Mouse (Mus musculus): Measurements from ENCODE around the gene Bves.
"Not testable (repeated sequence)": the region's sequence is repeated elsewhere in the genome, so short reads cannot be mapped to it uniquely, and the experiment has no call there.

The Bves gene

GRCm38 (mm10) chr10:45348143-45348542, 12.6 kb downstream of the Bves start:
- not testable (repeated sequence) for DNase-seq (ENCODE audit: low spot score)

GRCm38 (mm10) chr10:45356091-45356490, 20.5 kb downstream of the Bves start:
- no peak for DNase-seq (ENCODE audit: low spot score)

GRCm38 (mm10) chr10:45363396-45363795, 27.8 kb downstream of the Bves start:
- no peak for DNase-seq (ENCODE audit: low spot score)

DNA sequence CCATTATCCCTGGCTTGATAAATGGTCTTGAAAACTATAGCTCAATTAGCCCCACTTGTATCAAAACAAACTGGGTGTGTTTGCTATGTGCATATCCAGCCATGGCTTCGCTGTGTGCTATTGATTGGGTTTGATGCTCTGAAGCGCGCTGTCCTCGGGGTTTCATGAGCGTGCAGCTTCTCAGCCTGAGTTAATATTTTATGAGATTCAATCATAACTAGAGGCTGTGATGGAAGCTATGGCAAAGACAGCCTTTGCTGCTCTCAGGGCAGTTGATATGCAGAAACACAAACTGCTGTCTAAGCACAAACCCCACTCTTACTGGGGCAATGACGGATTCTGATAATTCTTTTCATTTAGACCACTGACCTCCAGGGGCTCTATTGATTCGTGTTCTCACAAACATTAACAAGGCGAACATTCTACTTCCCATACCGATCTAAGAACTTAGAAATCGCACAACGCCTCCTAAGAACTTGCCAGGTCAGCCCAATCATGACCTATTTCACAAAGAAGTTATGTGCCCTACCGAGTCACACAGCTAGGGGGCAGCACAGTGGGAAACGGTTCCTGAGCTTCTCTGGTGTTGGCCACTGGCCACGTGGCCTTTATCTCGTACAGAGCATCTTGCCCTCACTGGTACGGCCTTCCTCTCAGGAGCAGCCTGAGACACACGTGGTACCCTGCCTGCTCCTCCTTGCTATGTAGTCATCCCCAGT, 31.6 kb downstream of the Bves start:
- DNase-seq (ENCODE audit: low spot score): no peak

DNA sequence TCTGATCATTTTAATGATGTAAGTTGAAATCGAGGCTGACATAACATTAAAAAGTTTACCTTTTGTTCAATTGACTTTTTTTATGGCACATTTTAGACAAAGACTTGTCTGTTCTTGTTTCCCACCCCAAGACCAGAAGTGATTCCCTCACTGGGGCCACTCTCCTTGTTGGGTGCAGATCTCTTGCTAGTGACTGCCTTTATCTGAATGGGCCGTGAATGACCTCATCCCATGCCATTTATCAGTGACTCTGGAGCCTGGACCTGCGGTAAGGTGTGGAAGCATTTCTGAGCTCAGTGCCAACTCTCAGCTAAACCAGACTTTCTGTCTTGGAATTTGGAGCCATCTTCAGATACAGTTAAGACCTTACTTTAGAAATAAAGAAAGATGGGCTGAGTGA, 34.1 kb downstream of the Bves start:
- DNase-seq (ENCODE audit: low spot score): no peak

DNA sequence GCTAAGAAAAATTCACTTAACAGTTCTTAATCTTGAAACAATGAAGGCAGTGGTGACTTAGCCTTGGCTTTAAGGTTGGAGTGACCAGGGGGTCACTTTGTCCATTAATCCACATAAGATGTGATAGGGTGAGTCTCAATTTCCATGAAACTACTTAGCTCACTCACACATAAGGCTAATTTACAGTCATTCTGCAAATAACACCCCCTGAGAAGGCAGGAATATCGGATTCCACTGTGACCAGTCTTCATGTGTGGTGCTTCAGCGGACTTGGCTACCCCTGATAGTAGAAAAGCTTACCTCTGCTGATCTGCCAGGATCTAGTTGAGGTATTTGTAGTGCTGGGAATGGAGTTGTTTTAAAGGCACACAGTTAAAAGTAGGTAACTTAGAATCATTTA, 35.0 kb downstream of the Bves start:
- DNase-seq (ENCODE audit: low spot score): no peak

- DNase-seq (ENCODE audit: low spot score): peak; percentile 89
Observed at GRCm38 (mm10) chr10:45372994-45373692, 37.6 kb downstream of the Bves start.

DNA sequence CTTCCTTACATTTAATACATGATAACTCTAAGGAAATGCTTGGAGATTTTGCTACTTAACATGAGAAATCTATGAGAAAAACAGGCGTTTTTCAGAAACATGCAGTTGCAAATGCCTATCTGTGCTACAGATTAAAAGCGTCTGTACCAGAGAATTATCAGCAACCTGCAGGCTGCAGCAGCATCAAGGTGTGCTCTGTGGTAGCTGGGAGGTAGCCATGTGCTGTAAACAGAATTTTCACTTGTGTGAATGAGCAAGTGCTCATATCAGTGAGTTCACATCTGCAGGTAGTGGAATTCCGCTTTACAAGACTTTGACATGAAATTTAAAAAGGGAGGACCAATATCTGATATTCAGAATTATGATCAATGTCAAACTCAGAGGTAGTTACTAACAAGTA, 42.7 kb downstream of the Bves start:
- no peak for DNase-seq (ENCODE audit: low spot score)

- DNase-seq (ENCODE audit: low spot score): peak; percentile 71
Observed at GRCm38 (mm10) chr10:45381937-45382636, 46.5 kb downstream of the Bves start.

- no peak for DNase-seq (ENCODE audit: low spot score)
Observed at GRCm38 (mm10) chr10:45382637-45382958, 47.0 kb downstream of the Bves start.

- no peak for DNase-seq (ENCODE audit: low spot score)
Observed at GRCm38 (mm10) chr10:45398211-45398610, 62.6 kb downstream of the Bves start.

GRCm38 (mm10) chr10:45399702-45400243, 64.2 kb downstream of the Bves start:
- no peak for DNase-seq (ENCODE audit: low spot score)

DNA sequence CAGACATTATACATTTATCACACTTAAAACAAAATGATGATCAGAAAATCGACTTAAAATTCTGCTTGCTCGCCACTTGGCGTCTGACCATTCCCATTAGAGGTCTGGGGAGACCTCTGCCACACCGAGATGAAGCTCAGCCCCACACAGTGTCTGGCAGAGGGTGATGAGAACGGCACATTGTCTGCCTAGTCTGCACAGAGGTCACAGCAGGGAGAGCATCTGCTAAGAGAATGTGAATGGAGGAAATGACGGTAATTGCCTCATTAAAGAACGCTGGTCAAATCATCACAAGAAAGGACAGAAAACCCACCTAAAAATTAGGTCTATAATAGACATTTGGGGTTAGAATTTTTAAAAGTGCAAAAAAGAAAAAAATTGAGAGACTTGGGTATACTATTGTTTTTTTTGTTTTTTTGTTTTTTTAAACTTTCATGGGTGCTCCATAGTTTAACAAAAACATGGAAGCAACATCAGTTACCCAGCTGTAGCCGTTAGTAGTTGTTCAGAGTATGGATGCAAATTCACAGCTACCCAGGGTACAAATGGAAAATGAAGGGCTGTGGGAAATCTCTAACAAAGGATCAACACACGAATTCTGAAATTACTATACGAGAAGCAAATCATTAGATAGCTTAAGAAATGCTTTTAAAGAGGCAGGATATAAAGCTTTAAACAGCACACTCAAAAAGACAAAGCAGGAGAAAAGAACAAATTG, 75.2 kb downstream of the Bves start:
- no peak for DNase-seq (ENCODE audit: low spot score)

DNA sequence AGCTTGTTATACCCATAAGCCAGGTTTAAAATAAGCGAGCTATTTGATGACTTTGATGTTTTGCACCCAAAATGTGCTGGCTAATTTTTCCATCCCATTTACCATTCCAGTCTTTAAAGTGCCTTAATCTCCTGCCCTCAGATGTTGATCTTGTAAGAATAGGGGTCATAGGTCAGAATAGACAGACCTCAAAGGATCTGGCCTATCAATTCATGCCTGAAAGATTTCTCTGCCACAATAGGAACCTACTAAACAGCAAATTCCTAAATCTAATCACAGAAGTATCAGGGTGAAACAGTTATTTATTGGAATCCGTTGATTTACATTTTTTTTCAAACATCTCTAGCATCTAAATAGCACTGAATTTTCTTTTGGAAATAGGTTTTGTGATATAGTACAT, 76.2 kb downstream of the Bves start:
- no peak for DNase-seq (ENCODE audit: low spot score)

GRCm38 (mm10) chr10:45412144-45412543, 76.6 kb downstream of the Bves start:
- DNase-seq (ENCODE audit: low spot score): no peak

Measured in MN1 (cell line).